Mouse (Mus musculus) E14TG2a.4 (cell line): ENCODE results near the gene Mybpc3.

ENCODE experiments used
- CTCF ChIP-seq: conservative IDR thresholded peaks from 2 replicates; pipeline ENCODE4 v1.5.1; 2014; ENCODE audit warnings: low read length
- POU5F1 ChIP-seq: IDR thresholded peaks from 2 replicates; pipeline ENCODE4 v1.6.1; 2014; ENCODE audit warnings: low read length, borderline replicate concordance

GRCm38 (mm10) chr2:91113334-91113733, 4.6 kb upstream of the Mybpc3 start:
- no peak for TF ChIP-seq CTCF
- TF ChIP-seq POU5F1, result no peak
